Mouse (Mus musculus) heart, embryonic 14.5 days (tissue): ENCODE measurements around the gene Fgfr2. TPM values are rescaled to one million over a fixed set of nuclear protein-coding genes. Genes with fewer than 3 reads are reported as not detected.
"Not testable (repeated sequence)": the region's sequence is repeated elsewhere in the genome, so short reads cannot be mapped to it uniquely, and the experiment has no call there.

Experiments used
- ATAC-seq: fragments of 200-750 bp; cut with Nextera tagmentation; 2 replicates; pipeline ENCODE4 v1.8.0; 2017; ENCODE audit warnings: low read depth, moderate TSS enrichment; ENCODE audit not compliant: insufficient number of reproducible peaks, insufficient read depth, low FRiP score
- H3K27ac ChIP-seq, 2 experiments: fragments of 200-500 bp in 1 of 2; fragments of 300-500 bp in 1 of 2; sonication (generic) in 1 of 2; replicated peaks in 1 of 2; 2 replicates each; pipeline ENCODE4 v1.5.1; 2012 to 2014; ENCODE audit warnings: low read depth in 2 of 2, low read length in 2 of 2, control low read depth in 1 of 2, mild to moderate bottlenecking in 1 of 2, mixed read lengths in 1 of 2; ENCODE audit not compliant: control insufficient read depth in 1 of 2, insufficient read depth in 1 of 2
- H3K27me3 ChIP-seq: fragments of 300-500 bp; sonication (generic); 2 replicates; pipeline ENCODE4 v1.6.1; 2014; ENCODE audit warnings: mild to moderate bottlenecking, low read length, control low read depth; ENCODE audit not compliant: control insufficient read depth, insufficient read depth
- H3K36me3 ChIP-seq: fragments of 300-500 bp; sonication (generic); 2 replicates; pipeline ENCODE4 v1.6.1; 2014; ENCODE audit warnings: mild to moderate bottlenecking, control low read depth, low read length, mixed read lengths; ENCODE audit not compliant: control insufficient read depth, insufficient read depth
- H3K4me1 ChIP-seq, 2 experiments: fragments of 200-500 bp in 1 of 2; fragments of 300-500 bp in 1 of 2; sonication (generic) in 1 of 2; 2 replicates each; pipeline ENCODE4 v1.6.1; 2012 to 2014; ENCODE audit warnings: low read length in 2 of 2, control low read depth in 1 of 2, mixed read lengths in 1 of 2; ENCODE audit not compliant: control insufficient read depth in 2 of 2, insufficient read depth in 2 of 2
- H3K4me2 ChIP-seq: fragments of 300-500 bp; sonication (generic); 2 replicates; pipeline ENCODE4 v1.6.1; 2014; ENCODE audit warnings: mild to moderate bottlenecking, low read length
- H3K4me3 ChIP-seq, 2 experiments: fragments of 200-500 bp in 1 of 2; fragments of 300-500 bp in 1 of 2; sonication (generic) in 1 of 2; 2 replicates each; pipeline ENCODE4 v1.5.1; 2012 to 2014; ENCODE audit warnings: low read length in 2 of 2, mild to moderate bottlenecking in 2 of 2, control low read depth in 1 of 2, low read depth in 1 of 2, moderate library complexity in 1 of 2; ENCODE audit not compliant: control insufficient read depth in 1 of 2, insufficient read depth in 1 of 2
- H3K9ac ChIP-seq: fragments of 300-500 bp; sonication (generic); 2 replicates; pipeline ENCODE4 v1.6.1; 2014; ENCODE audit warnings: mild to moderate bottlenecking, low read length
- H3K9me3 ChIP-seq: fragments of 300-500 bp; sonication (generic); 2 replicates; pipeline ENCODE4 v1.6.1; 2016; ENCODE audit warnings: low read length, control low read depth; ENCODE audit not compliant: control insufficient read depth
- WGBS: fragments of 180-500 bp; shearing (Covaris S2); extraction: QIAGEN DNeasy Blood & Tissue Kit; methylation state at CpG from one replicate; pipeline ENCODE4 v1.1.7; 2014; 5-methylcytosine and 5-hydroxymethylcytosine counted together
- polyA plus RNA-seq: library from polyadenylated mRNA; unstranded; fragments of >200 nt; fragmentation: Nextera tagmentation; extraction: Ambion mirVana; gene quantifications from 2 replicates; pipeline ENCODE4 v1.2.1, GENCODE M21; 2014

Gene Fgfr2
- polyA plus RNA-seq, 1 experiment from 2014 or later: 22.4 TPM

- no peaks in the 10 kb centered on the region for H3K9me3 ChIP-seq
- WGBS: 83% methylated on average over 4 of the region's 4 CpGs
- H3K36me3 ChIP-seq: peaks cover 94% of the 10 kb centered on the region
- peaks cover 2 to 3% of the 10 kb centered on the region in 2 experiments; a peak in 2 of 4 replicates for H3K4me1 ChIP-seq
- ATAC-seq: no peak
- H3K27ac ChIP-seq: no peak overlapping the region
- no peak overlapping the region for H3K4me2 ChIP-seq
- no peak overlapping the region for H3K4me3 ChIP-seq
- no peaks in the 10 kb centered on the region for H3K27me3 ChIP-seq
- no peak overlapping the region for H3K9ac ChIP-seq
These were observed 2586.1 kb downstream of the Fgfr2 start for GRCm38 (mm10) chr7:130537068-130537467.

GRCm38 (mm10) chr7:130535174-130535573, 2588.0 kb downstream of the Fgfr2 start:
- H3K9ac ChIP-seq: no peak overlapping the region
- H3K36me3 ChIP-seq: peaks cover 95% of the 10 kb centered on the region
- no peak overlapping the region for H3K27ac ChIP-seq
- H3K27me3 ChIP-seq: no peaks in the 10 kb centered on the region
- H3K4me3 ChIP-seq: no peak overlapping the region
- H3K4me2 ChIP-seq: no peak overlapping the region
- WGBS: 88% methylated on average over 4 of the region's 4 CpGs
- peaks cover 2 to 3% of the 10 kb centered on the region in 2 experiments; a peak in 2 of 4 replicates for H3K4me1 ChIP-seq
- no peaks in the 10 kb centered on the region for H3K9me3 ChIP-seq
- ATAC-seq: no peak

GRCm38 (mm10) chr7:130533316-130534260, 2589.6 kb downstream of the Fgfr2 start:
- no peak overlapping the region for H3K4me3 ChIP-seq
- 40% methylated on average over 24 of the region's 25 CpGs for WGBS
- H3K27ac ChIP-seq: peak overlapping the region in 1 of 2 experiments; percentile 12; a peak in 2 of 4 replicates
- peak; percentile 79; the same call in 1 of the 2 replicates for ATAC-seq
- H3K4me1 ChIP-seq: peaks cover 2 to 3% of the 10 kb centered on the region in 2 experiments; a peak in 1 of 4 replicates
- H3K4me2 ChIP-seq: no peak overlapping the region
- no peaks in the 10 kb centered on the region for H3K9me3 ChIP-seq
- no peaks in the 10 kb centered on the region for H3K27me3 ChIP-seq
- H3K36me3 ChIP-seq: peaks cover 90% of the 10 kb centered on the region
- H3K9ac ChIP-seq: no peak overlapping the region

- not testable (repeated sequence) for ATAC-seq, H3K4me2 ChIP-seq, H3K9ac ChIP-seq, H3K4me1 ChIP-seq, H3K27ac ChIP-seq, H3K27me3 ChIP-seq, H3K9me3 ChIP-seq, H3K4me3 ChIP-seq
- 94% methylated on average over 14 of the region's 15 CpGs for WGBS
- peaks cover 66% of the 10 kb centered on the region for H3K36me3 ChIP-seq
These were observed 2592.0 kb downstream of the Fgfr2 start for GRCm38 (mm10) chr7:130531138-130531537.

- Histone ChIP-seq H3K4me1 (peaks cover 0 to 2% of the 10 kb centered on the region in 2 experiments; a peak in 1 of 4 replicates), H3K4me2 (no peak overlapping the region), H3K9me3 (no peaks in the 10 kb centered on the region), H3K9ac (no peak overlapping the region), H3K27ac (no peak overlapping the region), H3K4me3 (no peak overlapping the region), H3K36me3 (peaks cover 32% of the 10 kb centered on the region), H3K27me3 (no peaks in the 10 kb centered on the region)
- ATAC-seq: no peak
- WGBS: 53% methylated on average over 9 of the region's 9 CpGs
These were observed 2595.8 kb downstream of the Fgfr2 start for GRCm38 (mm10) chr7:130527306-130527705.

GRCm38 (mm10) chr7:130523451-130523850, 2599.7 kb downstream of the Fgfr2 start:
- Histone ChIP-seq H3K9me3 (no peaks in the 10 kb centered on the region), H3K4me1 (peaks cover 8 to 13% of the 10 kb centered on the region in 2 experiments), H3K27ac (no peak overlapping the region), H3K9ac (no peak overlapping the region), H3K4me2 (no peak overlapping the region), H3K4me3 (no peak overlapping the region), H3K27me3 (no peaks in the 10 kb centered on the region), H3K36me3 (no peaks in the 10 kb centered on the region)
- WGBS: 86% methylated on average over 8 of the region's 8 CpGs
- no peak for ATAC-seq

GRCm38 (mm10) chr7:130520812-130521422, 2602.2 kb downstream of the Fgfr2 start:
- no peak for ATAC-seq
- no peak overlapping the region for H3K4me2 ChIP-seq

More at GRCm38 (mm10) chr7:130520812-130521422, 2602.2 kb downstream of the Fgfr2 start:
- WGBS: 69% methylated on average over 14 of the region's 14 CpGs
- Histone ChIP-seq H3K9me3 (no peaks in the 10 kb centered on the region), H3K9ac (no peak overlapping the region), H3K36me3 (no peaks in the 10 kb centered on the region), H3K4me3 (no peak overlapping the region), H3K4me1 (peaks cover 9 to 21% of the 10 kb centered on the region in 2 experiments), H3K27ac (peak overlapping the region; percentile 41 to 99; a peak in 2 of 4 replicates), H3K27me3 (no peaks in the 10 kb centered on the region)
